Mouse (Mus musculus) C2C12 (cell line): ENCODE results near the gene Rftn1.

Source experiments
- CEBPB ChIP-seq: IDR thresholded peaks from one replicate; pipeline ENCODE4 v1.6.1; 2011; ENCODE audit warnings: low read depth, mild to moderate bottlenecking, control low read depth, moderate library complexity
- CTCF ChIP-seq: IDR thresholded peaks from one replicate; pipeline ENCODE4 v1.5.1; 2011; ENCODE audit not compliant: control insufficient read depth, insufficient read depth, insufficient read length
- FOSL1 ChIP-seq: IDR thresholded peaks from one replicate; pipeline ENCODE4 v1.8.0; 2011; ENCODE audit warnings: mild to moderate bottlenecking, low read length; ENCODE audit not compliant: poor library complexity, insufficient read depth, severe bottlenecking
- MAX ChIP-seq: IDR thresholded peaks from one replicate; pipeline ENCODE4 v1.6.1; 2011; ENCODE audit warnings: mild to moderate bottlenecking, control low read depth
- MYOD1 ChIP-seq: IDR thresholded peaks from one replicate; pipeline ENCODE4 v1.6.1; 2011; ENCODE audit warnings: low read depth; ENCODE audit not compliant: control insufficient read depth, insufficient read length
- MYOG ChIP-seq: IDR thresholded peaks from one replicate; pipeline ENCODE4 v1.6.1; 2011; ENCODE audit not compliant: control insufficient read depth, insufficient read length; ENCODE audit errors: extremely low read depth
- USF1 ChIP-seq: IDR thresholded peaks from one replicate; pipeline ENCODE4 v1.6.1; 2011; ENCODE audit warnings: low read depth, mild to moderate bottlenecking, control low read depth, moderate library complexity

DNA sequence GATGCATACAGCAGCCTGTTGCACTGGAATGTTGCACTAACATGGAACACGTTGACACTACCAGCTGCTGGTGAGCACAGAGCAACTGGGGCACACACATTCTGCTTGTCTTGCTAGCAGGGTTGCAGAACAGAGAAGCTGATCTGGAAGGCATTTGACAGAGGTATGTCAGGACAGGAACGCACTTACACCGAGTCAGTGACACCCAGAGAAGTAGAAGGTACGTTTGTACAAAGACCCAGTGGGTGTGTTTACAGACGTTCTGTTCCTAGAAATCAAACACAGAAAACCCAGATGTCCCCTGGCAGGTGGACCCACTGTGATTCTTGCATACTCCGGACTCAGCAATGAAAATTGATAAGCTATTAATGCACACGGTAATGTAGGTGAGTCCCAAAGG lies 215.0 kb downstream of the Rftn1 start:
- TF ChIP-seq CTCF: no peak
- TF ChIP-seq MYOG: no peak
- TF ChIP-seq MYOD1: no peak
- TF ChIP-seq FOSL1: no peak
- no peak for TF ChIP-seq USF1
- no peak for TF ChIP-seq CEBPB
- no peak for TF ChIP-seq MAX
